Mouse (Mus musculus) ES-Bruce4 (cell line): ENCODE results near the gene Atp23. TPM values are rescaled to one million over a fixed set of nuclear protein-coding genes. Genes with fewer than 3 reads are reported as not detected.

Source experiments
- H3K27ac ChIP-seq: 2 replicates; pipeline ENCODE4 v1.5.1; 2012; ENCODE audit warnings: low read length, inconsistent platforms; ENCODE audit not compliant: insufficient read depth
- H3K27me3 ChIP-seq: 2 replicates; pipeline ENCODE4 v1.6.1; 2012; ENCODE audit warnings: mild to moderate bottlenecking, low read length, inconsistent platforms; ENCODE audit not compliant: control insufficient read depth, poor library complexity, insufficient read depth, severe bottlenecking
- H3K36me3 ChIP-seq: 2 replicates; pipeline ENCODE4 v1.6.1; 2012; ENCODE audit warnings: inconsistent platforms, mild to moderate bottlenecking, low read length, moderate library complexity; ENCODE audit not compliant: control insufficient read depth, poor library complexity, insufficient read depth, severe bottlenecking
- H3K4me1 ChIP-seq: one replicate; pipeline ENCODE4 v1.8.1; 2011; ENCODE audit warnings: low read length; ENCODE audit not compliant: control insufficient read depth, insufficient read depth
- H3K4me3 ChIP-seq: 2 replicates; pipeline ENCODE4 v1.5.1; 2011; ENCODE audit warnings: low read depth, mild to moderate bottlenecking, low read length
- H3K9ac ChIP-seq: 2 replicates; pipeline ENCODE4 v1.6.1; 2012; ENCODE audit warnings: low read depth, mild to moderate bottlenecking, inconsistent platforms; ENCODE audit not compliant: poor library complexity, severe bottlenecking
- H3K9me3 ChIP-seq: replicated peaks from 2 replicates; pipeline ENCODE4 v1.6.1; 2012; ENCODE audit warnings: mild to moderate bottlenecking, low read length, inconsistent platforms; ENCODE audit not compliant: control insufficient read depth, poor library complexity, insufficient read depth, severe bottlenecking
- CTCF ChIP-seq: IDR thresholded peaks from one replicate; pipeline ENCODE4 v1.8.1; 2011; ENCODE audit warnings: low read depth, low read length
- EP300 ChIP-seq: IDR thresholded peaks from 2 replicates; pipeline ENCODE4 v1.6.1; 2011; ENCODE audit warnings: low read depth, low read length; ENCODE audit not compliant: insufficient read depth
- POLR2A ChIP-seq: IDR thresholded peaks from one replicate; pipeline ENCODE4 v1.8.1; 2011; ENCODE audit warnings: low read length; ENCODE audit not compliant: insufficient read depth
- polyA plus RNA-seq: library from polyadenylated mRNA; stranded (reverse); fragments of >200 nt; gene quantifications from 2 replicates; pipeline ENCODE4 v1.2.4, GENCODE M21; 2011; ENCODE audit warnings: low read depth; ENCODE audit not compliant: missing spikeins, insufficient read depth, insufficient read length

Gene Atp23
- polyA plus RNA-seq, 1 experiment = 10.2 TPM

DNA sequence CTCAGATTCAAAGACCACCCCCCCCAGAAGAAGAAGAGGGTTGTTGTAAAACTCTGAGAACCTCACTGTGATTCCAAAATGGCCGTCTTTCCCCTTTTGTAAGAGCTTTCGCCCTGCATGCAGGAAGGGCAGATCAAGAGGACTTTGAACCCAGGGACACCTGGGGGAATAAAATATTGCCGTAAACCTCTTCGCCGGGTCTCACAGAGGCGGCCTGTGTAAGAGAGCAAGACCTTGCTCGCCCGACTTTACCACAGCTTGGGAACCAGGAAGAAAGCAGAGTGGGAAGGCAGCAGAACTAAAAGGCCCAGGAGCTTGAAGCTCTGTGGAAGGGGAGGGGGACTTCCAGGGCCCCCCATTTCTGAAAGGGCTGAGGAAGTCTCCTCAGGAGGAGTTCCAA, 34.0 kb upstream of the Atp23 start:
- no peak overlapping the region for H3K27ac ChIP-seq
- H3K36me3 ChIP-seq = no peaks in the 10 kb centered on the region
- no peaks in the 10 kb centered on the region for H3K27me3 ChIP-seq
- H3K9ac ChIP-seq = no peak overlapping the region
- H3K9me3 ChIP-seq = no peaks in the 10 kb centered on the region
- no peak overlapping the region for H3K4me3 ChIP-seq
- TF ChIP-seq CTCF = no peak
- no peak for TF ChIP-seq EP300
- TF ChIP-seq POLR2A = no peak
- H3K4me1 ChIP-seq = peaks cover 2% of the 10 kb centered on the region

DNA sequence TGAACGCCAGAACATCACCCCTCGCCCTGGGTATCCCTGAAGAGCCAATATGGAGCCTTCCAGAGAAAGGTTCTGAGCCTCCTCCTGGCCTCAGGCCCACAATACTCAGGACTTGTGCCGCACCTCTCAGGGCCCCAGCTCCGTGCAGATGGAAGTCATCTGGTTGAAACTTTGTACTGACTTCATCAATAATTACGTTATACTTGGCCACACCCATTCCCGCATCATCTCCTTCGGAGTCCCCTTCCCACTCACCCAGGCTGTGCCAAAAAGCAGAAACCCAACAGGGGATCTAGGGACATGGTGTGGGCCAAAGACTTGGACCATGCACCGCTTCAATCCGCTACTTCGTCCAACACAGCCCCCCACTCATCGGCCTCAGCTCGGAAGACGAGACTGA, 33.4 kb upstream of the Atp23 start:
- H3K4me3 ChIP-seq = no peak overlapping the region
- no peaks in the 10 kb centered on the region for H3K27me3 ChIP-seq
- no peaks in the 10 kb centered on the region for H3K9me3 ChIP-seq
- no peak overlapping the region for H3K27ac ChIP-seq
- no peak overlapping the region for H3K9ac ChIP-seq
- no peak for TF ChIP-seq EP300
- no peak for TF ChIP-seq CTCF
- TF ChIP-seq POLR2A = no peak
- H3K4me1 ChIP-seq = peaks cover 2% of the 10 kb centered on the region
- H3K36me3 ChIP-seq = no peaks in the 10 kb centered on the region

GRCm38 (mm10) chr10:126931760-126932139, 30.6 kb upstream of the Atp23 start:
- H3K9me3 ChIP-seq = no peaks in the 10 kb centered on the region
- no peak overlapping the region for H3K4me3 ChIP-seq
- no peak overlapping the region for H3K9ac ChIP-seq
- H3K36me3 ChIP-seq = no peaks in the 10 kb centered on the region
- no peaks in the 10 kb centered on the region for H3K27me3 ChIP-seq
- peaks cover 7% of the 10 kb centered on the region for H3K4me1 ChIP-seq
- no peak overlapping the region for H3K27ac ChIP-seq
- no peak for TF ChIP-seq CTCF
- TF ChIP-seq EP300 = no peak
- no peak for TF ChIP-seq POLR2A

DNA sequence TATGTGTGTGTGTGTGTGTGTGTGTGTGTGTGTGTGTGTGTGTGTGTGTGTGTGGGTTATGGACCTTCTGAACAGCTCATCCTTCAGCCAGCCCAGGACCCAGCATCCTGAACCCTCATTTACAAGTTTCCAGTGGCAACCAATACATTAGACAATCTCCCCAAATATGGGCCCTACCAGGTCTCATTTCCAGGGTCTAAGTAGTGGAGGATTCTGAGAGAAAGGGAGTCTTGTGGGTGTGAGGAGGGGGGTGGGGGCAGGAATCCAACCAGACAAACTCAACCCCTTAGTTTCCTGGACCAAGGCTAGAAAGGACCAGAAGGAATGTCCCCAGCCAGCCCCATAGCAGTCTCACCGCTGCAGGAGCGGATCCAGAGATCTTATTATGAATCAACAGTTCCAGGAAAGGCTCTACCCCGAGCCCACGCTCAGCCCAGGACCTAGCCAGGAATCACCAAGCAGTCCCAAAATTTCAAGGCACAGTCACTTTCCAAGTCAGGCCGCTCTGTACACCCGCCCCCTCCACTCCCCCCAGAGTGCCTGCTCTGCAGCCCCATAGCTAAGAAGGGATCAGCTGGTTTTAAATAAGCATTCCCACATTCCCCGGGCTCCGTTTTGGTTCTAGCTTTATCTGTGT, 30.1 kb upstream of the Atp23 start:
- H3K4me1 ChIP-seq = peaks cover 7% of the 10 kb centered on the region
- H3K9ac ChIP-seq = no peak overlapping the region
- H3K27ac ChIP-seq = no peak overlapping the region
- no peak overlapping the region for H3K4me3 ChIP-seq
- H3K36me3 ChIP-seq = no peaks in the 10 kb centered on the region
- no peaks in the 10 kb centered on the region for H3K27me3 ChIP-seq
- H3K9me3 ChIP-seq = no peaks in the 10 kb centered on the region
- TF ChIP-seq POLR2A (no peak), CTCF (no peak), EP300 (no peak)

GRCm38 (mm10) chr10:126930270-126931121, 29.3 kb upstream of the Atp23 start:
- Histone ChIP-seq H3K36me3 (no peaks in the 10 kb centered on the region), H3K9ac (0 out of 2 replicates have a peak overlapping the region, but pooled peaks have one; percentile 14), H3K4me3 (no peak overlapping the region), H3K9me3 (no peaks in the 10 kb centered on the region), H3K4me1 (peaks cover 7% of the 10 kb centered on the region), H3K27ac (no peak overlapping the region), H3K27me3 (no peaks in the 10 kb centered on the region)
- TF ChIP-seq EP300 = no peak
- no peak for TF ChIP-seq CTCF
- TF ChIP-seq POLR2A = no peak

GRCm38 (mm10) chr10:126929543-126929942, 28.4 kb upstream of the Atp23 start:
- Histone ChIP-seq H3K9ac (no peak overlapping the region), H3K4me1 (peaks cover 7% of the 10 kb centered on the region), H3K27ac (no peak overlapping the region), H3K9me3 (no peaks in the 10 kb centered on the region), H3K4me3 (no peak overlapping the region), H3K27me3 (no peaks in the 10 kb centered on the region), H3K36me3 (no peaks in the 10 kb centered on the region)
- no peak for TF ChIP-seq EP300
- TF ChIP-seq POLR2A = no peak
- no peak for TF ChIP-seq CTCF
